Mouse (Mus musculus): ENCODE results near the gene Tmem223. TPM values are rescaled to one million over a fixed set of nuclear protein-coding genes. Genes with fewer than 3 reads are reported as not detected.

The Tmem223 gene
- total and polyA plus RNA-seq, 3 experiments, result 7.5 to 23.2 TPM; not detected in 1

DNA sequence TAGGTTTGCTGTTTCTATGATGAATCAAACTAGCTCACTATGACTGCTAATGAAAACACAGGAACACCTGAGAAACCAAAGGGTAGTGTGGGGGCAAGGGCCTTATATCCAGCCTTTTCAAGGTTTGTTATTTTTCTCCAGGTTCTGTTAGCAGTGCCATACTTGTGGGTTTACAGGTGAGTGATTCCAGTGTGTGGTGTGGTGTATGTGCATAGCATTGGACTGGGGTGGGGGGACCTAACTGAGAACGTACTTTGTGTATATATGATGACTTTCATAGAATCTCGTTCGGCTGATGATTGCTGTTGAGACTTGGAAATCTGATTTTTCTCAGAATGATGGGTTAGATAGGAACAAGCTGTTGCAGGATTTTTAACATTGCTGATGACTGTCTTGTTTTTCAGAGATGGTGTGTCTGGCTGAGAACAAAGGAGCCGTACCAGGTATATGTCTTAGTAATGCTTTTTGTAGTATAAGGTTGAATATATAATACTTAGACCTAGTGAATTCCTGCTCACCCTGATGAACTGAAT lies 45.6 kb upstream of the Tmem223 start (continued):
- TF ChIP-seq ZMIZ1 (IDR thresholded peaks at IDR 0.05; ENCODE audit: low read depth, low read length) (peak; percentile 57; the same call in 1 of the 2 replicates), JUND (IDR thresholded peaks at IDR 0.05; ENCODE audit: low read depth, low read length) (no peak), POLR2A (IDR thresholded peaks at IDR 0.05; ENCODE audit: control insufficient read depth in 1 of 2, insufficient read depth in 1 of 2, low read depth in 1 of 2, low read length in 2 of 2, poor library complexity in 1 of 2) (peak; percentile 15 to 31; a peak in 1 of 4 replicates), SMC3 (IDR thresholded peaks at IDR 0.05; ENCODE audit: low read depth, low read length) (peak; percentile 10)

GRCm38 (mm10) chr19:8726609-8727390 lies 44.0 kb upstream of the Tmem223 start:
- 0 out of 4 replicates have a peak, but pooled peaks cover 0 to 2% of the 10 kb centered on the region in 2 experiments for H3K4me1 ChIP-seq (ENCODE audit: control insufficient read depth in 1 of 2, insufficient read depth in 2 of 2, low read length in 2 of 2)

DNA sequence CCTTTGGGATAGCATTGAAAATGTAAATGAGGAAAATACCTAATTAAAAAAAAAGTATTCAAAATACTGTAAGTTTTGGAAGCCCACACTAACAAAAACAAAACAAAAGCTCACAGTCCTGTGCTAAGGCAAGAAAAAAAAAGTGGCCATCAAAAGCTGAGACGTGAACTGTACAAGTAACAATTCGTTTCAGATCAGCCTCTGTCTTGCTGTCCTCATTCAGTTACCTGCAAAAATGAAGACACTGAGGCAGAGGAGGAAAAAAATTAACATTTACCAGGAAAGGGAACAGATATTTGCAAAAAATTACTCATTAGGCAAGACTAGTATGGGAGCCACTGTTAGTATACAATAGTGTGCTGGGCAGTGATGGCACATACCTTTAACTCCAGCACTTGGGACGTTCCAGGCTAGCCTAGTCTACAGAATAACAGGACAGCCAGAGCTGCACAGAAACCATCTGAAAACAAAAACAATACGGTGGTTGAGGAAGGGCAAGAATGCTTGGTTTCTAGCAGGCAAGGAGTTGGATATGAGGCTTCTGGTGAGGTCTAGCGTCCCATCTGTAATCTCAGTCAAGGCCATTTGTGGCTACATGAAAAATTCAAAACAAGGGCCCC lies 43.2 kb upstream of the Tmem223 start:
- Histone ChIP-seq H3K4me1 (ENCODE audit: control insufficient read depth in 1 of 2, insufficient read depth in 2 of 2, low read length in 2 of 2) (no peaks in the 10 kb centered on the region), H3K27me3 (ENCODE audit: control insufficient read depth in 1 of 2, insufficient read depth in 2 of 2, low read length in 2 of 2) (no peaks in the 10 kb centered on the region), H3K9ac (ENCODE audit: control insufficient read depth, low read depth, low read length, poor library complexity, severe bottlenecking) (no peak overlapping the region), H3K27ac (ENCODE audit: control insufficient read depth, low read depth, low read length) (no peak overlapping the region), H3K9me3 (replicated peaks; ENCODE audit: insufficient read depth, low read length) (no peaks in the 10 kb centered on the region), H3K36me3 (ENCODE audit: control insufficient read depth in 1 of 2, insufficient read depth in 2 of 2, low read length in 2 of 2) (peaks cover 9 to 22% of the 10 kb centered on the region in 2 experiments), H3K4me3 (ENCODE audit: control insufficient read depth in 1 of 2, insufficient read depth in 1 of 2, low read depth in 2 of 2, low read length in 2 of 2) (no peak overlapping the region), H3K79me2 (ENCODE audit: control insufficient read depth, insufficient read depth, low read length, poor library complexity) (peaks cover 29% of the 10 kb centered on the region)
- DNase-seq (ENCODE audit: low read depth, low spot score), result peak; percentile 74
- TF ChIP-seq POLR2AphosphoS2 (IDR thresholded peaks at IDR 0.05; ENCODE audit: low read length) (peak; percentile 70), MAX (IDR thresholded peaks at IDR 0.05; ENCODE audit: low read length) (no peak), MEF2A (IDR thresholded peaks at IDR 0.05; ENCODE audit: extremely low read depth, insufficient replicate concordance, low read depth, low read length, poor library complexity, severe bottlenecking) (no peak), BHLHE40 (IDR thresholded peaks at IDR 0.05; ENCODE audit: borderline replicate concordance, low read depth, low read length) (no peak), POLR2AphosphoS5 (IDR thresholded peaks at IDR 0.05; ENCODE audit: borderline replicate concordance, low read depth, low read length) (no peak), TCF12 (IDR thresholded peaks at IDR 0.05; ENCODE audit: low read depth, low read length) (no peak), JUND (IDR thresholded peaks at IDR 0.05; ENCODE audit: low read depth, low read length) (no peak), USF1 (IDR thresholded peaks at IDR 0.05; ENCODE audit: low read depth, low read length) (no peak), TAL1 (IDR thresholded peaks at IDR 0.05; ENCODE audit: low read length) (no peak), POLR2A (IDR thresholded peaks at IDR 0.05; ENCODE audit: control insufficient read depth in 1 of 2, insufficient read depth in 1 of 2, low read depth in 1 of 2, low read length in 2 of 2, poor library complexity in 1 of 2) (peak in 1 of 2 experiments; percentile 70; a peak in 2 of 4 replicates), HCFC1 (IDR thresholded peaks at IDR 0.05; ENCODE audit: low read depth, low read length) (no peak), ZMIZ1 (IDR thresholded peaks at IDR 0.05; ENCODE audit: low read depth, low read length) (no peak), SMC3 (IDR thresholded peaks at IDR 0.05; ENCODE audit: low read depth, low read length) (peak; percentile 23; the same call in 1 of the 2 replicates), ZC3H11A (IDR thresholded peaks at IDR 0.05; ENCODE audit: low read depth, low read length) (no peak), UBTF (IDR thresholded peaks at IDR 0.05; ENCODE audit: borderline replicate concordance, insufficient read depth, low read depth, low read length) (no peak)

More at GRCm38 (mm10) chr19:8726609-8727390, 44.0 kb upstream of the Tmem223 start:
- Histone ChIP-seq H3K27me3 (ENCODE audit: control insufficient read depth in 1 of 2, insufficient read depth in 2 of 2, low read length in 2 of 2) (no peaks in the 10 kb centered on the region), H3K9me3 (replicated peaks; ENCODE audit: insufficient read depth, low read length) (no peaks in the 10 kb centered on the region), H3K27ac (ENCODE audit: control insufficient read depth, low read depth, low read length) (peak overlapping the region; percentile 38), H3K9ac (ENCODE audit: control insufficient read depth, low read depth, low read length, poor library complexity, severe bottlenecking) (peak overlapping the region; percentile 42), H3K36me3 (ENCODE audit: control insufficient read depth in 1 of 2, insufficient read depth in 2 of 2, low read length in 2 of 2) (peaks cover 9 to 22% of the 10 kb centered on the region in 2 experiments), H3K4me3 (ENCODE audit: control insufficient read depth in 1 of 2, insufficient read depth in 1 of 2, low read depth in 2 of 2, low read length in 2 of 2) (peak overlapping the region in 1 of 2 experiments; percentile 22; a peak in 2 of 4 replicates), H3K79me2 (ENCODE audit: control insufficient read depth, insufficient read depth, low read length, poor library complexity) (peaks cover 36% of the 10 kb centered on the region)
- no peak for TF ChIP-seq CTCF (IDR thresholded peaks at IDR 0.05 in 2 of 3, conservative IDR thresholded peaks at IDR 0.05 in 1 of 3; ENCODE audit: control insufficient read depth in 1 of 3, insufficient read depth in 1 of 3, low read depth in 2 of 3, low read length in 3 of 3, poor library complexity in 1 of 3, severe bottlenecking in 1 of 3)
- no peak for TF ChIP-seq USF2 (IDR thresholded peaks at IDR 0.05; ENCODE audit: borderline replicate concordance in 1 of 2, insufficient read depth in 1 of 2, low read depth in 1 of 2, low read length in 2 of 2)
- no peak for TF ChIP-seq NRF1 (IDR thresholded peaks at IDR 0.05; ENCODE audit: insufficient read depth, low read depth, low read length, poor library complexity, severe bottlenecking)
- no peak for TF ChIP-seq ZKSCAN1 (IDR thresholded peaks at IDR 0.05; ENCODE audit: low read depth, low read length)
- TF ChIP-seq TAL1 (IDR thresholded peaks at IDR 0.05; ENCODE audit: low read length), result no peak
- TF ChIP-seq POLR2AphosphoS2 (IDR thresholded peaks at IDR 0.05; ENCODE audit: low read length), result peak; percentile 42
- TF ChIP-seq SMC3 (IDR thresholded peaks at IDR 0.05; ENCODE audit: low read depth, low read length), result no peak
- TF ChIP-seq ZC3H11A (IDR thresholded peaks at IDR 0.05; ENCODE audit: low read depth, low read length), result no peak
- no peak for TF ChIP-seq GATA1 (IDR thresholded peaks at IDR 0.05; ENCODE audit: low read depth, low read length)
- TF ChIP-seq MEF2A (IDR thresholded peaks at IDR 0.05; ENCODE audit: extremely low read depth, insufficient replicate concordance, low read depth, low read length, poor library complexity, severe bottlenecking), result no peak
- TF ChIP-seq SIN3A (IDR thresholded peaks at IDR 0.05; ENCODE audit: low read length), result 0 out of 2 replicates have a peak, but pooled peaks have one; percentile 16
- TF ChIP-seq TBP (IDR thresholded peaks at IDR 0.05; ENCODE audit: low read depth, low read length), result no peak
- no peak for TF ChIP-seq KAT2A (conservative IDR thresholded peaks at IDR 0.05; ENCODE audit: low read depth, low read length)
- TF ChIP-seq NELFE (IDR thresholded peaks at IDR 0.05; ENCODE audit: low read depth, low read length), result no peak
- TF ChIP-seq POLR2A (IDR thresholded peaks at IDR 0.05; ENCODE audit: control insufficient read depth in 1 of 2, insufficient read depth in 1 of 2, low read depth in 1 of 2, low read length in 2 of 2, poor library complexity in 1 of 2), result peak in 1 of 2 experiments; percentile 38; a peak in 1 of 4 replicates
- TF ChIP-seq ELF1 (IDR thresholded peaks at IDR 0.05; ENCODE audit: low read depth, low read length), result no peak
- TF ChIP-seq RCOR1 (IDR thresholded peaks at IDR 0.05; ENCODE audit: low read depth, low read length), result no peak
- TF ChIP-seq ETS1 (IDR thresholded peaks at IDR 0.05; ENCODE audit: low read depth, low read length), result no peak
- no peak for TF ChIP-seq CHD2 (IDR thresholded peaks at IDR 0.05; ENCODE audit: low read length)
- TF ChIP-seq GABPA (IDR thresholded peaks at IDR 0.05; ENCODE audit: low read depth, low read length), result no peak
- no peak for DNase-seq (ENCODE audit: low read depth, low spot score)

Measured in MEL (cell line).